In the genomic region with DNA sequence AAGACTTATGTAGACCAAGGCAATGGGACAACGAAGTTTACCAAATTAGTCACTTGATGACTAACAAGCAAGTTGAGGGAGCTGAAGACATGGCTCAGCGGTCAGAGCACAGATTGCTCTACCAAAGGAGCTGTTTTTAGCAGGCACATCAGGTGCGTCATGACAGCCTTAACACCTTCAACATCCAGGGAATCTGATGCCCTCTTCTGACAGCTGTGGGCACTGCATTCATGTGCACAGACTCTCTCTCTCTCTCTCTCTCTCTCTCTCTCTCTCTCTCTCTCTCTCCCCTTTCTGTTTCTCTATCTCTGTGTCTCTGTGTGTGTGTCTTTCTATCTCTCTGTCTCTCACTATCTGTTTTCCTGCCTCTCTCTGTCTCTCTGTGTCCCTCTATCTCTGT, we compare ENCODE assay signal across 9 mouse cellular contexts. TPM values are rescaled to one million over a fixed set of nuclear protein-coding genes. Genes with fewer than 3 reads are reported as not detected.
A peak's percentile ranks its signal among the peaks of the same experiment; 100 is the strongest.
DNase-seq lines count a peak whose midpoint lies in the region; ATAC-seq lines count a peak whose summit lies in the region.
"Had no signal": no experiment of that assay in that cellular context is flagged by ENCODE, and none has a peak within 500 bp of the region (broad histone marks: within the 10 kb centered on the region; RNA-seq: fewer than 3 reads in every experiment).

No protein-coding gene starts in this region.

- H3K36me3 ChIP-seq in kidney, embryonic 15.5 days = no peaks in the 10 kb centered on the region

- H3K4me2 ChIP-seq in kidney, embryonic 15.5 days = no peak overlapping the region

- no peak overlapping the region for H3K9ac ChIP-seq in kidney, embryonic 15.5 days

- no peak overlapping the region for H3K4me3 ChIP-seq in kidney, embryonic 15.5 days (replicated peaks)

- H3K27ac ChIP-seq in kidney, embryonic 15.5 days = no peak overlapping the region
- H3K27ac ChIP-seq: macrophage had no signal

- H3K4me1 ChIP-seq in kidney, embryonic 15.5 days = no peaks in the 10 kb centered on the region

- no peak for ATAC-seq in kidney, embryonic 15.5 days (replicated peaks; ENCODE audit: low FRiP score)
- no peak for ATAC-seq in activated CD4-positive, CD25-positive, alpha-beta regulatory T cell, adult 4 months

- DNase-seq in kidney, adult 18-20 months = peak; percentile 56
- DNase-seq in R1 (ENCODE audit: low read depth, low spot score) = peak; percentile 34
- DNase-seq in induced T-regulatory cell, adult 2 months (ENCODE audit: low read depth) = peak; percentile 35
- peak; percentile 9 to 61 for DNase-seq in spleen, postnatal 10 days (ENCODE audit: low spot score in 2 of 2)
- no peak for DNase-seq in right cerebral cortex, adult 18-20 months
- no peak for DNase-seq in urinary bladder, adult 2 months (ENCODE audit: low spot score)

- no peaks in the 10 kb centered on the region for H3K27me3 ChIP-seq in kidney, embryonic 15.5 days

- WGBS in kidney, embryonic 15.5 days = 67% methylated on average over 3 of the region's 3 CpGs

- no peaks in the 10 kb centered on the region for H3K9me3 ChIP-seq in kidney, embryonic 15.5 days (replicated peaks)

RNA-seq across cellular contexts. Expression of a gene that starts 16.7 kb away (rescaled TPM):
- not detected in 2 replicates for polyA plus RNA-seq in kidney, embryonic 15.5 days (2015; fragmentation: Nextera tagmentation; extraction: Ambion mirVana)
- polyA plus RNA-seq in activated CD4-positive, CD25-positive, alpha-beta regulatory T cell, adult 4 months (2017; shearing (Covaris generic)) = not detected
- polyA plus RNA-seq in urinary bladder, adult 2 months (2012; rRNA removed) = not detected in 2 replicates
- polyA plus RNA-seq: macrophage had no signal

RNA-seq across cellular contexts. Expression of a gene that starts 17.0 kb away (rescaled TPM):
- polyA plus RNA-seq in kidney, embryonic 15.5 days (2015; fragmentation: Nextera tagmentation; extraction: Ambion mirVana) = not detected in 2 replicates
- not detected for polyA plus RNA-seq in activated CD4-positive, CD25-positive, alpha-beta regulatory T cell, adult 4 months (2017; shearing (Covaris generic))
- polyA plus RNA-seq in urinary bladder, adult 2 months (2012; rRNA removed) = not detected in 2 replicates
- polyA plus RNA-seq: macrophage had no signal

RNA-seq across cellular contexts. Expression of a gene that starts 36.1 kb away (rescaled TPM):
- 2.7 and 2.9 TPM in 2 replicates for polyA plus RNA-seq in kidney, embryonic 15.5 days (2015; fragmentation: Nextera tagmentation; extraction: Ambion mirVana)
- not detected for polyA plus RNA-seq in activated CD4-positive, CD25-positive, alpha-beta regulatory T cell, adult 4 months (2017; shearing (Covaris generic))
- polyA plus RNA-seq in urinary bladder, adult 2 months (2012; rRNA removed) = 0.04 and 0.06 TPM in 2 replicates
- polyA plus RNA-seq: macrophage had no signal

RNA-seq across cellular contexts. Expression of a gene that starts 40.1 kb away (rescaled TPM):
- polyA plus RNA-seq in kidney, embryonic 15.5 days (2015; fragmentation: Nextera tagmentation; extraction: Ambion mirVana) = 0.23 and 0.60 TPM in 2 replicates
- not detected for polyA plus RNA-seq in activated CD4-positive, CD25-positive, alpha-beta regulatory T cell, adult 4 months (2017; shearing (Covaris generic))
- not detected in 2 replicates for polyA plus RNA-seq in urinary bladder, adult 2 months (2012; rRNA removed)
- polyA plus RNA-seq: macrophage had no signal

Comparison
In these comparisons a context has a peak if more than half of its experiments do, and no peak if none do; other contexts are left out.
1. DNase-seq: peak in kidney, adult 18-20 months (single experiment), R1 (single experiment), induced T-regulatory cell, adult 2 months (single experiment) and spleen, postnatal 10 days (2 of 2); none in right cerebral cortex, adult 18-20 months (single experiment) and urinary bladder, adult 2 months (single experiment).